Mouse (Mus musculus) brain, embryonic 14.5 days (tissue): ENCODE data around the gene Aunip.

Experiments
- CTCF ChIP-seq: fragments of 200-500 bp; IDR thresholded peaks from 2 replicates; pipeline ENCODE4 v1.5.1; 2012; ENCODE audit warnings: inconsistent platforms, mild to moderate bottlenecking, moderate library complexity, borderline replicate concordance; ENCODE audit not compliant: insufficient read depth, insufficient read length; ENCODE audit errors: extremely low read depth
- POLR2A ChIP-seq: fragments of 200-500 bp; IDR thresholded peaks from 2 replicates; pipeline ENCODE4 v1.6.1; 2012; ENCODE audit warnings: mild to moderate bottlenecking, inconsistent platforms, borderline replicate concordance; ENCODE audit not compliant: poor library complexity, insufficient read depth, insufficient read length, severe bottlenecking; ENCODE audit errors: extremely low read depth

- TF ChIP-seq CTCF (no peak), POLR2A (no peak)
Observed at GRCm38 (mm10) chr4:134525806-134526205, 15.0 kb downstream of the Aunip start.
